16 mouse cellular contexts compared by ENCODE assay signal in genomic region chr13:5757963-5758362, GRCm38 (mm10).
"Had no signal": no experiment of that assay in that cellular context is flagged by ENCODE, and none has a peak within 500 bp of the region (broad histone marks: within the 10 kb centered on the region; RNA-seq: fewer than 3 reads in every experiment).

No protein-coding gene starts in this region.

- H3K9ac ChIP-seq: neural tube, embryonic 13.5 days; neural tube, embryonic 15.5 days; stomach, embryonic 15.5 days had no signal

- H3K4me2 ChIP-seq: neural tube, embryonic 13.5 days; neural tube, embryonic 15.5 days; stomach, embryonic 15.5 days had no signal

- H3K36me3 ChIP-seq: neural tube, embryonic 13.5 days; neural tube, embryonic 15.5 days; stomach, embryonic 15.5 days had no signal

- H3K4me1 ChIP-seq: neural tube, embryonic 13.5 days; neural tube, embryonic 15.5 days; stomach, embryonic 15.5 days had no signal

- H3K9me3 ChIP-seq: neural tube, embryonic 13.5 days; neural tube, embryonic 15.5 days; stomach, embryonic 15.5 days had no signal

- H3K27me3 ChIP-seq: neural tube, embryonic 13.5 days; neural tube, embryonic 15.5 days; stomach, embryonic 15.5 days had no signal

- DNase-seq: retina, postnatal 1 day; right cerebral cortex, adult 18-20 months; right cerebral cortex, postnatal 14 days; right cerebral cortex, postnatal 25 days; right cerebral cortex, postnatal 4 days; spleen, adult 18-20 months; thymus, adult 18-20 months; thymus, adult 2 months; thymus, postnatal 14 days; thymus, postnatal 25 days; thymus, postnatal 36 days; thymus, postnatal 4 days had no signal

- H3K27ac ChIP-seq: neural tube, embryonic 13.5 days; neural tube, embryonic 15.5 days; stomach, embryonic 15.5 days; stomach, postnatal 0 days had no signal

- H3K4me3 ChIP-seq: neural tube, embryonic 13.5 days; neural tube, embryonic 15.5 days; stomach, embryonic 15.5 days had no signal
